Mouse (Mus musculus): ENCODE measurements around the gene Gfra4. TPM values are rescaled to one million over a fixed set of nuclear protein-coding genes. Genes with fewer than 3 reads are reported as not detected.

Gene Gfra4
- total RNA-seq, 2 experiments from 2014 or later, result not detected

Other genes starting within 250 kb of the Gfra4 start
- gene 4930402H24Rik, start 136.7 kb downstream of the Gfra4 start, total RNA-seq (2015), result 11.3 and 14.6 TPM in 2 replicates
- 8.7 and 15.4 TPM in 2 replicates for gene 4930402H24Rik, start 136.7 kb downstream of the Gfra4 start, total RNA-seq (2017)
- gene Atrn, start 136.6 kb downstream of the Gfra4 start, total RNA-seq (2015), result 24.8 and 30.7 TPM in 2 replicates
- 23.1 and 26.5 TPM in 2 replicates for gene Atrn, start 136.6 kb downstream of the Gfra4 start, total RNA-seq (2017)
- not detected in 2 replicates for gene Adam33, start 20.7 kb upstream of the Gfra4 start, total RNA-seq (2015)
- gene Adam33, start 20.7 kb upstream of the Gfra4 start, total RNA-seq (2017), result 0.12 and 0.18 TPM in 2 replicates
- gene Siglec1, start 43.7 kb upstream of the Gfra4 start, total RNA-seq (2015), result 2.3 and 4.2 TPM in 2 replicates
- 1.1 and 1.5 TPM in 2 replicates for gene Siglec1, start 43.7 kb upstream of the Gfra4 start, total RNA-seq (2017)
- gene Hspa12b, start 84.2 kb upstream of the Gfra4 start, total RNA-seq (2015), result not detected in 2 replicates
- gene Hspa12b, start 84.2 kb upstream of the Gfra4 start, total RNA-seq (2017), result not detected in 2 replicates
- gene Gm11037, start 90.4 kb upstream of the Gfra4 start, total RNA-seq (2015), result not detected in 2 replicates
- gene Gm11037, start 90.4 kb upstream of the Gfra4 start, total RNA-seq (2017), result not detected in 2 replicates
- gene 1700037H04Rik, start 117.0 kb upstream of the Gfra4 start, total RNA-seq (2015), result 21.5 and 31.3 TPM in 2 replicates
- gene 1700037H04Rik, start 117.0 kb upstream of the Gfra4 start, total RNA-seq (2017), result 15.5 and 22.7 TPM in 2 replicates
- gene Cenpb, start 137.0 kb upstream of the Gfra4 start, total RNA-seq (2015), result 7.7 and 8.7 TPM in 2 replicates
- 15.6 and 16.8 TPM in 2 replicates for gene Cenpb, start 137.0 kb upstream of the Gfra4 start, total RNA-seq (2017)
- gene Cdc25b, start 143.9 kb upstream of the Gfra4 start, total RNA-seq (2015), result 21.5 and 25.5 TPM in 2 replicates
- gene Cdc25b, start 143.9 kb upstream of the Gfra4 start, total RNA-seq (2017), result 29.1 and 35.0 TPM in 2 replicates
- gene Spef1, start 144.2 kb upstream of the Gfra4 start, total RNA-seq (2015), result 1.5 and 1.8 TPM in 2 replicates
- gene Spef1, start 144.2 kb upstream of the Gfra4 start, total RNA-seq (2017), result 2.4 and 3.3 TPM in 2 replicates
- 13.6 and 14.0 TPM in 2 replicates for gene Ap5s1, start 164.0 kb upstream of the Gfra4 start, total RNA-seq (2015)
- gene Ap5s1, start 164.0 kb upstream of the Gfra4 start, total RNA-seq (2017), result 8.4 and 13.5 TPM in 2 replicates
- gene Mavs, start 191.0 kb upstream of the Gfra4 start, total RNA-seq (2015), result 17.3 and 20.8 TPM in 2 replicates
- 14.4 and 14.8 TPM in 2 replicates for gene Mavs, start 191.0 kb upstream of the Gfra4 start, total RNA-seq (2017)
- gene Pank2, start 219.4 kb upstream of the Gfra4 start, total RNA-seq (2015), result 60.1 and 74.2 TPM in 2 replicates
- 42.9 and 51.0 TPM in 2 replicates for gene Pank2, start 219.4 kb upstream of the Gfra4 start, total RNA-seq (2017)